Mouse (Mus musculus) cerebellum, adult 2 months (tissue): ENCODE data around the gene 1700013F07Rik.

Source experiments
- CTCF ChIP-seq: fragments of 200-500 bp; IDR thresholded peaks from 2 replicates; pipeline ENCODE4 v1.5.1; 2011; ENCODE audit warnings: low read depth, mild to moderate bottlenecking, control low read depth, low read length, moderate library complexity, borderline replicate concordance; ENCODE audit not compliant: insufficient read depth
- POLR2A ChIP-seq: fragments of 200-500 bp; IDR thresholded peaks from 2 replicates; pipeline ENCODE4 v1.6.1; 2011; ENCODE audit warnings: low read length, control low read depth, borderline replicate concordance; ENCODE audit not compliant: insufficient read depth

DNA sequence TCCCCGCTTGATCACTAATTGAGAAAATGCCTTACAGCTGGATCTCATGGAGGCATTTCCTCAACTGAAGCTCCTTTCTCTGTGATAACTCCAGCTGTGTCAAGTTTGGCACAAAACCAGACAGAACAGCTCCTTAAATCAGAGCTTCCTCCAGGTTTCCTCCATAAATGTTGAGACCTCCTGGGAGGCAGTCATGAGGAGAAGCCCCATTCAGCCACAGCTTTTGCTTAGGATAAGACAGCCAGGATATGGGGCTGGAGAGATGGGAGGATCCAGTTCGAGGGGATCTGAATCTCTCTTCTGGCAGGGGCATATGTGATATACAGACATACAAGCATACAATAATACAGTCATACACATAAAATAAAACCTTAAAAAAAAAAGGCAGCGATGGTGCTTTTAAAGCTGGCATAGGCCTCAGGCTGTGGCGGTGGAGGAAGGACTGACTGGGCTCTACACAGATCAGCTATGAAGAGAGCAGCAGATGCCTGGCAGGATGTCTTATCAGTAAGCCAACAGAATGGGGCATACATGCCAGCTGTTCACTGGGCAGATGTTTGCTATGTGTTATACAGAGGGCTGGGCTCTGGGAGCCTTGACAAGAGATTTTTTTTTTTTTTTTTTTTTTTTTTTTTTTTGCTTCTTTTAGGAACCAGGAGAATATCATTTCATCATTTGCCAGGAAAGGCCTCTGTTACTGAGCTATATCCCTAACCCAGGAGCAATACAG, 25.0 kb upstream of the 1700013F07Rik start:
- no peak for TF ChIP-seq CTCF
- TF ChIP-seq POLR2A, result no peak
